Mouse (Mus musculus) limb, embryonic 14.5 days (tissue): ENCODE measurements around the gene Lrrfip1. TPM values are rescaled to one million over a fixed set of nuclear protein-coding genes. Genes with fewer than 3 reads are reported as not detected.

Source experiments
- ATAC-seq: fragments of 200-750 bp; cut with Nextera tagmentation; 2 replicates; pipeline ENCODE4 v1.8.0; 2017; ENCODE audit warnings: low read depth, moderate number of reproducible peaks, moderate TSS enrichment; ENCODE audit not compliant: low FRiP score
- DNase-seq: peaks from one replicate; pipeline ENCODE4 v3.0.0-alpha.2; 2015; ENCODE audit warnings: low spot score
- H3K27ac ChIP-seq: fragments of 300-500 bp; sonication (generic); replicated peaks from 2 replicates; pipeline ENCODE4 v1.5.1; 2014; ENCODE audit warnings: low read depth, mild to moderate bottlenecking, low read length, moderate library complexity, mixed read lengths
- H3K27me3 ChIP-seq: fragments of 300-500 bp; sonication (generic); 2 replicates; pipeline ENCODE4 v1.6.1; 2014; ENCODE audit warnings: low read length, mixed read lengths; ENCODE audit not compliant: control insufficient read depth, insufficient read depth
- H3K36me3 ChIP-seq: fragments of 300-500 bp; sonication (generic); 2 replicates; pipeline ENCODE4 v1.6.1; 2014; ENCODE audit warnings: mild to moderate bottlenecking, low read length, moderate library complexity, mixed read lengths; ENCODE audit not compliant: control insufficient read depth, insufficient read depth
- H3K4me1 ChIP-seq: fragments of 300-500 bp; sonication (generic); 2 replicates; pipeline ENCODE4 v1.6.1; 2014; ENCODE audit warnings: antibody characterized with exemption, low read length, mixed read lengths; ENCODE audit not compliant: control insufficient read depth, insufficient read depth
- H3K4me2 ChIP-seq: fragments of 300-500 bp; sonication (generic); replicated peaks from 2 replicates; pipeline ENCODE4 v1.6.1; 2014; ENCODE audit warnings: low read depth, mild to moderate bottlenecking, low read length, moderate library complexity; ENCODE audit not compliant: severe bottlenecking
- H3K4me3 ChIP-seq: fragments of 300-500 bp; sonication (generic); replicated peaks from 2 replicates; pipeline ENCODE4 v1.5.1; 2014; ENCODE audit warnings: low read length
- H3K9ac ChIP-seq: fragments of 300-500 bp; sonication (generic); 2 replicates; pipeline ENCODE4 v1.6.1; 2014; ENCODE audit warnings: mild to moderate bottlenecking, low read depth, low read length, moderate library complexity; ENCODE audit not compliant: severe bottlenecking
- H3K9me3 ChIP-seq: fragments of 300-500 bp; sonication (generic); 2 replicates; pipeline ENCODE4 v1.6.1; 2016; ENCODE audit warnings: low read length; ENCODE audit not compliant: control insufficient read depth
- POLR2A ChIP-seq: fragments of 200-500 bp; IDR thresholded peaks from 2 replicates; pipeline ENCODE4 v1.8.0; 2012; ENCODE audit warnings: inconsistent platforms, mild to moderate bottlenecking, moderate library complexity, borderline replicate concordance; ENCODE audit not compliant: insufficient read depth, insufficient read length; ENCODE audit errors: extremely low read depth
- WGBS: fragments of 180-500 bp; shearing (Covaris S2); extraction: QIAGEN DNeasy Blood & Tissue Kit; methylation state at CpG from one replicate; pipeline ENCODE4 v1.1.7; 2014; 5-methylcytosine and 5-hydroxymethylcytosine counted together
- polyA plus RNA-seq, 2 experiments: library from polyadenylated mRNA; depleted of rRNA in 1 of 2; stranded (reverse) in 1 of 2; unstranded in 1 of 2; fragments of >200 nt; fragmentation: Nextera tagmentation in 1 of 2; extraction: Ambion mirVana in 1 of 2; gene quantifications; 2 replicates each; pipeline versions ENCODE4 v1.2.1 to v1.2.3; 2012 to 2014

Lrrfip1 gene
- polyA plus RNA-seq, 2 experiments, result 41.6 to 44.3 TPM

DNA sequence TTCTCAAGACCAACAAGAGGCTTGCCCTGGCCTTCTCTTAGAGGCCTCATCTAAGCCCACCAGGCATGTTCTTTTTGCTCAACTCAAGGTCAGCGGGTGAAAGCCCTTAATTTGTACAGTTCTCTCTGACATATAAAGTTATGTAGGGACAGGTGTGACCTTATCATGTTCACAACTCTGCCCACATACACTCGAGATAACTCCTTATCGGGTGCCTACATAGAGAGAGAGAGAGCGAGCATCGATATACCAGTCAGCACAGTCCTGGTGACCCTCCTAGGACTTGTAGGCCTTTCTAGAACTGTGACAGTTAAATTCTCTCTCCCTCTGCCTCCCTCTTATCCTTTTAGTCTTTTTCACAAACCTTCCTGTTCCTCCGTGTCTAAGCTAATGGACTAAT lies 67.5 kb downstream of the Lrrfip1 start:
- no peak for DNase-seq
- 94% methylated on average over 6 of the region's 6 CpGs for WGBS

GRCm38 (mm10) chr1:91066599-91066998 lies 68.1 kb downstream of the Lrrfip1 start:
- TF ChIP-seq POLR2A, result no peak
- Histone ChIP-seq H3K27me3 (no peaks in the 10 kb centered on the region), H3K4me3 (no peak overlapping the region), H3K4me1 (peaks cover 41% of the 10 kb centered on the region), H3K4me2 (no peak overlapping the region), H3K27ac (no peak overlapping the region), H3K9me3 (no peaks in the 10 kb centered on the region), H3K9ac (no peak overlapping the region), H3K36me3 (no peaks in the 10 kb centered on the region)
- ATAC-seq (no peak), DNase-seq (no peak)
- WGBS, result 74% methylated on average over 2 of the region's 2 CpGs

More for the DNA sequence above, 67.5 kb downstream of the Lrrfip1 start:
- Histone ChIP-seq H3K4me2 (no peak overlapping the region), H3K36me3 (no peaks in the 10 kb centered on the region), H3K27ac (no peak overlapping the region), H3K4me3 (no peak overlapping the region), H3K9ac (no peak overlapping the region), H3K27me3 (no peaks in the 10 kb centered on the region), H3K4me1 (peaks cover 45% of the 10 kb centered on the region), H3K9me3 (no peaks in the 10 kb centered on the region)
- TF ChIP-seq POLR2A, result no peak
- no peak for ATAC-seq

GRCm38 (mm10) chr1:91067716-91068115 lies 69.2 kb downstream of the Lrrfip1 start:
- no peak for ATAC-seq
- Histone ChIP-seq H3K4me3 (no peak overlapping the region), H3K36me3 (no peaks in the 10 kb centered on the region), H3K4me2 (no peak overlapping the region), H3K27me3 (no peaks in the 10 kb centered on the region), H3K27ac (no peak overlapping the region), H3K9me3 (no peaks in the 10 kb centered on the region), H3K4me1 (peaks cover 31% of the 10 kb centered on the region), H3K9ac (no peak overlapping the region)
- WGBS, result 80% methylated on average over 6 of the region's 6 CpGs
- DNase-seq, result no peak
- TF ChIP-seq POLR2A, result no peak

DNA sequence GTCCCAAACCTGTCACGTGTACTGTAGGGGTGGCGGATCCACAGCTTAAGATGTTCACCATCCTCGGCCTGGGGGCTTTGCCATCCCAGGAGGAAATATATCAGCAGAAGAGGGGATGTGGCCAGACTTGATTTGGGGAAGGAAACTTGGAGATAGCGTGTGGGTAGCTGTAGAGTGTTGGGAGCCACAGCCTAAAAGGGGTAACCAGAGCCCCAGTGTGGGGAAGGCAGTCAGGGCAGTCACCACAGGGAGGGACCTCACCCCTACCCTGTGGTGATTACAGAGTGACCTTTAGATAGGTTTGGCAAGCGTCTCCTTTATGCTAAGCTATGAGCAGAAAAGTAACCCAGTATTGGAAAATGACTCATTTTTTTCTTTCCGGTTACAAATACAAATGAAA lies 71.0 kb downstream of the Lrrfip1 start:
- ATAC-seq, result no peak
- Histone ChIP-seq H3K4me2 (no peak overlapping the region), H3K27me3 (no peaks in the 10 kb centered on the region), H3K4me1 (peaks cover 13% of the 10 kb centered on the region), H3K9ac (no peak overlapping the region), H3K4me3 (no peak overlapping the region), H3K27ac (no peak overlapping the region), H3K36me3 (no peaks in the 10 kb centered on the region), H3K9me3 (no peaks in the 10 kb centered on the region)
- WGBS, result 82% methylated on average over 6 of the region's 6 CpGs
- no peak for DNase-seq
- no peak for TF ChIP-seq POLR2A

GRCm38 (mm10) chr1:91070547-91070946 lies 72.0 kb downstream of the Lrrfip1 start:
- H3K27ac ChIP-seq, result no peak overlapping the region
- no peaks in the 10 kb centered on the region for H3K27me3 ChIP-seq
- no peak for ATAC-seq
- no peak for TF ChIP-seq POLR2A
- 93% methylated on average over 8 of the region's 8 CpGs for whole genome bisulfite sequencing
- H3K9ac ChIP-seq, result no peak overlapping the region
- H3K4me1 ChIP-seq, result peaks cover 3% of the 10 kb centered on the region
- no peak overlapping the region for H3K4me3 ChIP-seq
- H3K4me2 ChIP-seq, result no peak overlapping the region
- no peaks in the 10 kb centered on the region for H3K36me3 ChIP-seq
- H3K9me3 ChIP-seq, result no peaks in the 10 kb centered on the region
- DNase-seq, result no peak
